Mouse (Mus musculus) hematopoietic stem cell, adult 5-6 weeks (primary cell): ENCODE results near the gene Kmt2b. TPM values are rescaled to one million over a fixed set of nuclear protein-coding genes. Genes with fewer than 3 reads are reported as not detected.

Experiments used
- ATAC-seq, 2 experiments: fragments of 125-278 bp in 1 of 2; replicated peaks in 1 of 2; 2 replicates each; pipeline ENCODE4 v1.8.0; 2016 to 2017; ENCODE audit warnings: inconsistent platforms in 2 of 2, mild to moderate bottlenecking in 2 of 2, moderate number of reproducible peaks in 2 of 2, low read depth in 1 of 2, moderate TSS enrichment in 1 of 2; ENCODE audit not compliant: low FRiP score in 2 of 2, poor library complexity in 2 of 2, severe bottlenecking in 2 of 2, insufficient read depth in 1 of 2, low TSS enrichment in 1 of 2
- total RNA-seq: library from RNA; stranded (forward); fragments of 172-1452, 232-1000 nt; gene quantifications from 2 replicates; pipeline ENCODE4 v1.2.3, GENCODE M21; 2017

Gene Kmt2b
- total RNA-seq, 1 experiment from 2014 or later = 18.7 TPM

- no peak for ATAC-seq
Measured at GRCm38 (mm10) chr7:30525954-30526353, 62.6 kb downstream of the Kmt2b start.

- ATAC-seq = no peak
Measured at GRCm38 (mm10) chr7:30524487-30524886, 64.0 kb downstream of the Kmt2b start.

GRCm38 (mm10) chr7:30522871-30523270, 65.7 kb downstream of the Kmt2b start:
- ATAC-seq = no peak

- no peak for ATAC-seq
Measured at GRCm38 (mm10) chr7:30520856-30521255, 67.7 kb downstream of the Kmt2b start.

GRCm38 (mm10) chr7:30520396-30520795, 68.1 kb downstream of the Kmt2b start:
- ATAC-seq = no peak

Other genes starting within 250 kb of the Kmt2b start
- not detected in 2 replicates for gene Lrfn3, start 226.0 kb downstream of the Kmt2b start, total RNA-seq
- 50.4 and 134 TPM in 2 replicates for gene Tyrobp, start 175.0 kb downstream of the Kmt2b start, total RNA-seq
- 11.6 and 14.3 TPM in 2 replicates for gene Hcst, start 168.9 kb downstream of the Kmt2b start, total RNA-seq
- gene Nfkbid, start 167.0 kb downstream of the Kmt2b start, total RNA-seq = 40.3 and 45.4 TPM in 2 replicates
- gene Aplp1, start 143.2 kb downstream of the Kmt2b start, total RNA-seq = not detected in 2 replicates
- not detected in 2 replicates for gene Kirrel2, start 131.0 kb downstream of the Kmt2b start, total RNA-seq
- gene Nphs1, start 130.4 kb downstream of the Kmt2b start, total RNA-seq = 0.55 and 1.4 TPM in 2 replicates
- gene Prodh2, start 95.1 kb downstream of the Kmt2b start, total RNA-seq = not detected in 2 replicates
- 10.3 and 15.1 TPM in 2 replicates for gene Arhgap33, start 53.7 kb downstream of the Kmt2b start, total RNA-seq
- gene Hspb6, start 36.5 kb downstream of the Kmt2b start, total RNA-seq = 1.6 and 2.7 TPM in 2 replicates
- 14.4 and 17.1 TPM in 2 replicates for gene Proser3, start 36.4 kb downstream of the Kmt2b start, total RNA-seq
- 19.6 and 39.0 TPM in 2 replicates for gene Lin37, start 28.9 kb downstream of the Kmt2b start, total RNA-seq
- 79.4 and 148 TPM in 2 replicates for gene U2af1l4, start 25.4 kb downstream of the Kmt2b start, total RNA-seq
- gene Gm49396, start 25.4 kb downstream of the Kmt2b start, total RNA-seq = 5.0 and 9.4 TPM in 2 replicates
- 122 and 158 TPM in 2 replicates for gene Psenen, start 25.1 kb downstream of the Kmt2b start, total RNA-seq
- gene Igflr1, start 23.3 kb downstream of the Kmt2b start, total RNA-seq = 0.63 TPM in 1 of 2 replicates, not detected in the other
- not detected in 2 replicates for gene Zbtb32, start 10.2 kb upstream of the Kmt2b start, total RNA-seq
- not detected in 2 replicates for gene Upk1a, start 24.1 kb upstream of the Kmt2b start, total RNA-seq
- 272 and 375 TPM in 2 replicates for gene Cox6b1, start 37.4 kb upstream of the Kmt2b start, total RNA-seq
- gene Etv2, start 47.1 kb upstream of the Kmt2b start, total RNA-seq = not detected in 2 replicates
- gene Rbm42, start 61.6 kb upstream of the Kmt2b start, total RNA-seq = 17.5 and 44.4 TPM in 2 replicates
- 16.2 and 20.0 TPM in 2 replicates for gene Haus5, start 76.3 kb upstream of the Kmt2b start, total RNA-seq
- not detected in 2 replicates for gene Pmis2, start 82.9 kb upstream of the Kmt2b start, total RNA-seq
- not detected in 2 replicates for gene 2200002J24Rik, start 110.2 kb upstream of the Kmt2b start, total RNA-seq
- 0.25 TPM in 1 of 2 replicates, not detected in the other for gene Atp4a, start 123.5 kb upstream of the Kmt2b start, total RNA-seq
- gene Tmem147, start 140.8 kb upstream of the Kmt2b start, total RNA-seq = 34.0 and 38.9 TPM in 2 replicates
- gene Gapdhs, start 155.0 kb upstream of the Kmt2b start, total RNA-seq = not detected in 2 replicates
- 0.25 and 2.8 TPM in 2 replicates for gene Sbsn, start 162.7 kb upstream of the Kmt2b start, total RNA-seq
- 5.8 TPM in 1 of 2 replicates, not detected in the other for gene Dmkn, start 175.0 kb upstream of the Kmt2b start, total RNA-seq
- gene Krtdap, start 199.2 kb upstream of the Kmt2b start, total RNA-seq = not detected in 2 replicates
- gene Ffar2, start 235.0 kb upstream of the Kmt2b start, total RNA-seq = 31.8 and 42.8 TPM in 2 replicates